Mouse (Mus musculus) bone marrow macrophage, adult 2 months (primary cell): ENCODE results near the gene Them7. TPM values are rescaled to one million over a fixed set of nuclear protein-coding genes. Genes with fewer than 3 reads are reported as not detected.

Experiments
- H3K27ac ChIP-seq: 2 replicates; pipeline ENCODE4 v1.5.1; 2012; ENCODE audit warnings: low read depth, low read length; ENCODE audit not compliant: insufficient read depth
- H3K4me1 ChIP-seq: 2 replicates; pipeline ENCODE4 v1.6.1; 2012; ENCODE audit warnings: low read length; ENCODE audit not compliant: control insufficient read depth, insufficient read depth
- H3K4me3 ChIP-seq: 2 replicates; pipeline ENCODE4 v1.5.1; 2012; ENCODE audit warnings: mild to moderate bottlenecking, low read length, moderate library complexity; ENCODE audit not compliant: insufficient read depth
- CTCF ChIP-seq: IDR thresholded peaks from 2 replicates; pipeline ENCODE4 v1.5.1; 2012; ENCODE audit warnings: low read depth, mild to moderate bottlenecking, low read length, moderate library complexity
- POLR2A ChIP-seq: IDR thresholded peaks from 2 replicates; pipeline ENCODE4 v1.6.1; 2012; ENCODE audit warnings: mild to moderate bottlenecking, low read depth, low read length, borderline replicate concordance
- polyA plus RNA-seq: library from polyadenylated mRNA; stranded (reverse); fragments of >200 nt; gene quantifications from 2 replicates; pipeline ENCODE4 v1.2.4, GENCODE M21; 2012; ENCODE audit not compliant: missing spikeins, insufficient read depth, insufficient read length

Them7 gene
- polyA plus RNA-seq, 1 experiment: not detected

DNA sequence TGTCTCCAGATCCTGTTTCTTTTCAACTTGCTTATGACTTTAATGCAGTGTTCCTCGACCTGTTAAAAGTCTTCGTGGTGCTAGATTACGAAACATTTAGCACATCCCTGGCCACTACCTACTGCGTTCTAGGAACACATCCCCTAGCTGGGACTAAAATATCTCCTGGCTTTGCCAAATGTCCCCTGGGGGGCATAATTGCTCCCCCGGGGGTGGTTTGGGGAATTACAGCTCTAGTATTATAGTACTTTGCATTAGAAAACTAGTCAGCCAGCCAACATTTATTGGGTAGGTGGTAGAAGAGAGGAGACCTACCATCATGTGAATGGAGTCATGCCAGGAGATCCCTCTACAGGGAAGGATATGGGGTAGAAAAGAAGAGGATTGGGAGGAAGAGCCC is 101.9 kb downstream of the Them7 start:
- Histone ChIP-seq H3K4me1 (no peaks in the 10 kb centered on the region), H3K27ac (no peak overlapping the region), H3K4me3 (no peak overlapping the region)
- TF ChIP-seq POLR2A (no peak), CTCF (no peak)

DNA sequence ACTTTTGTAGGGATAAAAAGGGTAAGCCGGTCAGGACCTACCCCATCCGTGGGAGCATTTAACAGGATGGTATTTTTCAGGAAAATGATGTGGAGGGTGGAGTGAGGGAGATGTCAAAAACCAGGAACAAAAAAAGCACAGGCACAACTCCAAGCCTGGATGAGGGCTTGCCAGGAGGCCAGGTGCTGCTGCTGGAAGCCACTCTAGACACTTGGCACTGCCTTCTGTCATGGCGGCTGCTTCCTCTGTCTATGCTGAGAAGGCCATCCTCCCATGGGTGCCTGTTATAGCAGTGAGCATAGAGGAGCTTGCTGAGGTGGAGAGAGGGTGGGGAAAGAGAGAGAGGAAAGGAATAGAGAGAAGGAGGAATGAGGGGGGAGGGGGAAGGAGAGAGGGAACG is 105.9 kb downstream of the Them7 start:
- H3K27ac ChIP-seq: no peak overlapping the region
- H3K4me1 ChIP-seq: no peaks in the 10 kb centered on the region
- TF ChIP-seq POLR2A: no peak
- no peak for TF ChIP-seq CTCF
- H3K4me3 ChIP-seq: no peak overlapping the region

DNA sequence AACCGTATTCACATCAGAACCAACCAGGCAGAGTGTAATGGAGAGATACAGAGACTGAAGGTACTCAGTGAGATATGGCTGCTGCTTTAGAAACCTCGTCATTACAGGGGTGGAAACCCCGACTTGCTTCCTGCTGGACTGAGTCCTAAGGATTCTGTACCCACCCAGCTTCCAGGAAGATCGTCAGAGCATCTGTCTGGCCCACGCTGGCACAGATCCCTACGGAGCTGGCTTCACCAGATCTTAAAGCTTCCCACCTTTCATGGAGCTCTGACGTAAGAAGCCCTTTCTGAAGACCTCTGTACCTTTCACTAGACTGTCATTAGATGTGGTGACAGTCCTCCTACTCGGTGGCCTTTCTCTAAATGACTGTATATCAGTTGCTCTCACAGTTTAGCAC is 109.0 kb downstream of the Them7 start:
- no peak for TF ChIP-seq POLR2A
- no peak for TF ChIP-seq CTCF
- Histone ChIP-seq H3K4me3 (no peak overlapping the region), H3K27ac (no peak overlapping the region), H3K4me1 (no peaks in the 10 kb centered on the region)

DNA sequence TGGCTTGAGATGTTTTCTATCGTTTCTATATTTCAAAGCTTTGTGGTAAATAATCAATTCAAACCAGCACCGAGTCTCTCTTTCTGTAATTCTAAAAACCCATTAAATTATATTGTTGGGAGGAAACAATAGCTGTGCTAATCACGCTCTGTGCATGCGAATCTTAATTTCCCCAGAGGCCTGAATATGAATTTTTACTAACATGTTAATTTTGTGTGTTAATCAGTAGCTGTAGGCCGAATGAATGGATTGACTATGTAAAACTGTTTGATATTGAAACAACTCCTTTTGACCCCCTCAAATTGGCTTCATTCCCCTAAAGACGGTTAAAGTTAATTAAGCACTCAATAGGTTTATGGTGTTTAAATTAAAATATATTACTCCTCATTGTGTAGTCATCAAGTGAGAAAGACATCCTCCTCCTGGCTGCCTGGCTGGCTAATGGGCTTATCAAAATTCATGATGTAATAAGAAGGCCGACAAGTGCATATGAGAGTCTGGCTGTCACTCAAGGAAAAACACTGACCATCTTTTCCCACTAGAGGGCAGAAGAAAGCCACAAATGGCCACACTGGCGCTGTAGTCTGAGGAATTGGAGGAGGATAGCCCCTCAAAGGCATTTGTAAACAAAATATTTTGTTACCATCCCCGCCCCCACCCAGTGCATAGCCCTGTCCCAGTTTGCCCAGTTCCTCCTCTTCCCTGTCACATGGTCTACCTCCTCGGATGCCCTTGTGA is 110.0 kb downstream of the Them7 start:
- Histone ChIP-seq H3K4me3 (no peak overlapping the region), H3K27ac (no peak overlapping the region), H3K4me1 (no peaks in the 10 kb centered on the region)
- peak; percentile 82 for TF ChIP-seq CTCF
- no peak for TF ChIP-seq POLR2A

DNA sequence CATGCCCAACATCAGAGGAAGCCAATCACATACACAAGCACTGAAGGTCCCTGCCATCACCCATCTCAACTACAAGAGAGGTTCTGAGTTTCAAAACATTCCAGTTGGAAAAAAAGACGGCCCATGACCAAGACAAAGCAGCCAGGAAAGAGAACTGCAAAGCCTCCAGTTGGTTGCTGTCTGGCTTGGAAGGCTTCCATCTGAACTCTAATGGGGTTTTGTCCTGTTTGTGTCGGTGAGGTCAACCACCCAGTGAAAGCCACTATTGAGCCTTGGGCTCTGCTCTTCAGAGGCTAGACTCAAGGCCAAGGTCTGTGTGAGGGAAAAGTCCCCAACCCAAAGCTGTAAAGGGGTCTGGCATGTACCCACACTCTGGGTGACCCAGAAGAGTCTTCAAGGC is 111.5 kb downstream of the Them7 start:
- Histone ChIP-seq H3K27ac (no peak overlapping the region), H3K4me1 (no peaks in the 10 kb centered on the region), H3K4me3 (no peak overlapping the region)
- no peak for TF ChIP-seq POLR2A
- no peak for TF ChIP-seq CTCF

DNA sequence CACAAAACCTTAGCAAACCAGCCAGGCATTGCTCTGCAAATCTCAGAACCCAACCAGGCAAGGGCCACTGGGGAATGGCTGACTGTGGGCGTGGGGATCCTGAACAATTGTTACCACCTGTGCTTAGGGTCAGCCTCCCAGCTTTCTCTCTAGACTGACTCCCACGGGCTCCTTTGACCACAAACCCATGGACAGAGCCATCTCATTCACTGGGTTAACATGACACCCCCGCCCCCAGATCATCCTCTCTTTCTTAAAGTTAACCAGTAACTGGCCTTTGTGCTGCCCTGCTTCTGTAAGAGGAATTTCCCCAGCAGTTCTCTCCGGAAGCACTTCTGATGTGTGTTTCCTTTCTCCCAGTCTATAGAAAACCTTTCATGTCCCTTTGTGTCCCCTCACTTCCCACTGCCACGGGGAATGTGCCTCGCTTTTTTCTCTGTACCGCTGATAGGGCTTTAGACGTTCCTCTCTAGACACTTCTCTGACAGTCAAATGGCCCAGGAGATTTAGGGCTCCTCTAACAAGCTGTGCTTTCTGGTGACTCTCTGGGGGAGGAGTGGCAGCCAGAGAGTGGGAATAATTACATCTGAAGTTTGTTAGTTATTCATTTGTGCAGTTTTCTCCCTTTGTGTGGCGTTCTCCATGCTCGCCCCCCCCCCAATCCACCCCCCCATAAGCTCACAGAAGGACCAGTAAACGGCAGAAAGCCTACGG is 112.4 kb downstream of the Them7 start:
- TF ChIP-seq POLR2A (no peak), CTCF (no peak)
- no peak overlapping the region for H3K4me3 ChIP-seq
- H3K27ac ChIP-seq: no peak overlapping the region
- H3K4me1 ChIP-seq: no peaks in the 10 kb centered on the region

DNA sequence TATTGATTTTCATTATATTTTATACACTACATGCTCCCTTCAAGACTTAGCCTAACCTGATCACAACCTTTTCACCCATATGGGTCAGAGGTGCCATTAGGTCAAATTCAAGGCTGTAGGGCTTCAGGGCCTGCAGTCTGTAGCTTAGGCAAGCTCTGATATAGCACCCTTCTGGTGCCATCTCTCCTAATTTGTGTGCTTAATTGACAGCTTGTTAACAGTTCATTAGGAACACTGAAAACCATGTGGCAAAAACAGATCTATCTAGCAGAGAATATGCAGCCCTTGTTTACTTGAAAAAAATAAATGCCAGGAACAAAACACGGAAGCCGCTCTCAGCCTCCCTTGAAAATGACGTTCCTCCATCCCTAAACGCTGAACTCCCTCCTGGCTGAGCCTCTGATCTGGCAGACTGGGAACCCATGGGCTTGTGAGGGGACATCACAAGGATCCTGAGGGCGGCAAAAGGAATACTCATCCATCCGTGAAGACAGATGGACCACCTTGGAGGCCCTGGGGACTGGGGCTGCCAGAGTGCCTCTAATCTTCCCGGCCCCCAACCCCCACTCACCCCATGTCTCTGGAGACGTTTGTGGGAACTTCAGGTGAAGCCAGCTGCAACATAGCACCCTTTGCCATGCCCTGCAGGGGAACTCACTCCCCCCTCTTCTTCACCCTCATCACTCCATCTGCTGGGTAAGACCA is 113.2 kb downstream of the Them7 start:
- no peaks in the 10 kb centered on the region for H3K4me1 ChIP-seq
- TF ChIP-seq CTCF (no peak), POLR2A (no peak)
- H3K27ac ChIP-seq: no peak overlapping the region
- H3K4me3 ChIP-seq: no peak overlapping the region

DNA sequence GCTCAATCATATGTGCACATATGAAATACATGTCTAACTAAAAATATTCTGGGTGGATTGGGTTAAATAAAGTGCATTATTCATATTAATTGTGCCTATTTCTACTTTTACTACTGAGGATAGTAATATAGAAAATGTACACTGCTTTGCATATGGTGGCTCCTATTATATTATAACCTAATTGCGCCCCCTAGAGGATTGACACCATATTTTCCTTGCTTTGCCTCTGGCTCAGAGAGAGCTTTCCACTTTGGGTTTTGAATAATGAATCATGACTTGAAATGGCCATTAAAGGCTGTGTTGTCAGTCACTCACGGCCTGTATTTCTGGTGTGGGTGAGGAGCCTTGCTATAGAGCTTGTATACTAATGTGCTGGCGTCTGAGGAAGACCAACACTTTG is 115.9 kb downstream of the Them7 start:
- H3K4me1 ChIP-seq: no peaks in the 10 kb centered on the region
- no peak overlapping the region for H3K27ac ChIP-seq
- no peak for TF ChIP-seq CTCF
- no peak for TF ChIP-seq POLR2A
- H3K4me3 ChIP-seq: no peak overlapping the region

DNA sequence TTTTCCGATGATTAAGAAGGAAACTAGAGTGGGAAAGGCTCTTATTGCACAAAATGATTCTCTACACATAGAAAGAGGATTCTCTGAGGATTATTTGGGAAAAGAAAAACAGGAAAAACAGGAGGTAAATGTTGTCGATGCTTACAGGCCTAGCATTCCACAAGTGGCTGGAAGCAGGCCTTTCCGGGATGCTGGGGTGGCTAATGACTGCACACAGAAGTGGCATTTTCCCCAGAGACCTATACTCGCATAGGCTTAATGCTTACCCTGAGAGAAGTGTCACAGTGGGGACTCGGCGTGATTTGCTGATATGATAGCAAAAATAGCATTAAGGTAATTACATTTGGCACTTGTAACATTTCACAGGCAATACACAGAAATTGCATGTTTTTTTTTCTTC is 124.8 kb downstream of the Them7 start:
- H3K4me1 ChIP-seq: no peaks in the 10 kb centered on the region
- no peak for TF ChIP-seq POLR2A
- no peak for TF ChIP-seq CTCF
- no peak overlapping the region for H3K27ac ChIP-seq
- no peak overlapping the region for H3K4me3 ChIP-seq

DNA sequence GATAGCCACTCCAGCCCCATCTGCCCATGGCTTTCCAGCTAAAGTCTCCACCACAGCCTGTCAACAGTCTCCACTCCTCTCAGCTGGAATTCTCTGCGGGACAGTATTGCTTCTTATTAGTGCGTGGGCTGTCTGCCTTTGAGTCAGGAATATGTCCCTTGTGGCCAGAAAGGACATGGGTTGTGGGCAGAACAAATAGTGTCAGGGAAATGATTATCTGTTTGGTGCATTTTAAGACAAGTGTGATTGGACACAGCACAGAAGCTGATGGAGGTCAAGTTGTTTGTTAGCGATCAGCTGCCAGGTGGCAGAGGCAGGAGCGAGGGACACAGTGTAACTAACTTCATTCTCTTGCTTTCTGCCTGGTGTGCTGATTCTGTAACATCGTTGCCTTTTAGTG is 132.7 kb downstream of the Them7 start:
- TF ChIP-seq POLR2A (no peak), CTCF (no peak)
- no peak overlapping the region for H3K4me3 ChIP-seq
- no peaks in the 10 kb centered on the region for H3K4me1 ChIP-seq
- no peak overlapping the region for H3K27ac ChIP-seq
